Comparison of ENCODE assay signal across 13 mouse cellular contexts in the genomic region with DNA sequence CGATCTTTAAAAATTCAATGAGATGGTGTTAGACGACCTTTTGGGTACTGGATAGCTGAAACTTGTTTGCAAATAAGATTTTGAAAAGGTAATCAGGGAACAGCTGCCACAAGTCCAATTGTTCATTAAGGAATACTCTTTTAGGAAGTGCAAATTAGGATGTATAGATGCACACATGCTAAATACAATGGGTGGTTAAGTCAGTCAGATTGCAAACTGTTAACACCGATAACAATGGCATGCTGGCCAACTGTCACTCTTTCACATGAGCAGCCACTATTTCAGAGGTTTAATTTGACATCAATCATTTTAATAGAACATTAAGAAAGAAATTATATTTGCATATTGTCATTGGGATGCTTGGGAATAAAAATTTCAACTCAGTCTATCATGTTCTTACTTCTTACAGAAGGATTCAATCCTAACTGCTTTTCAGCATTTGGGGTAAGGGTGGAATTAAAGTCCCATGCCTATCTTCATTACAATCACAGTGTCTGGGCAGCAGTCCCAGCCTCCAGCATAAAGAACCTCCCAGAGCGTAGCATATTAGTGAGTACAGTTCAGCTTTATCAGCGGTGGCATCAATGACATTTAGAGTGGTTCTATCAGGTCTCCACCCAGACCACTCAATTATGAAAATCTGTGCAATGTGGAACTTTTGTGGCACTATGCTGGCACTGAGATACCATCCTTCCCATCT.
DNase-seq lines count a peak whose midpoint lies in the region; ATAC-seq and TF ChIP-seq lines count a peak whose summit lies in the region.
"Had no signal": no experiment of that assay in that cellular context is flagged by ENCODE, and none has a peak within 500 bp of the region (broad histone marks: within the 10 kb centered on the region; RNA-seq: fewer than 3 reads in every experiment).

No protein-coding gene starts in this region.

- peak; percentile 62; the same call in 1 of the 2 replicates for ATAC-seq in forebrain, embryonic 12.5 days (ENCODE audit: low FRiP score)
- peak; percentile 78; the same call in 1 of the 2 replicates for ATAC-seq in hindbrain, embryonic 14.5 days (ENCODE audit: low FRiP score)
- ATAC-seq: liver, embryonic 12.5 days; lung, postnatal 0 days; Patski had no signal

- H3K79me2 ChIP-seq in heart, adult 2 months (replicated peaks; ENCODE audit: control insufficient read depth, insufficient read depth, low read length), result no peaks in the 10 kb centered on the region

- H3K9me3 ChIP-seq in forebrain, embryonic 12.5 days, result no peaks in the 10 kb centered on the region
- H3K9me3 ChIP-seq in hindbrain, embryonic 14.5 days (ENCODE audit: control insufficient read depth, low read length), result no peaks in the 10 kb centered on the region
- H3K9me3 ChIP-seq: liver, embryonic 12.5 days had no signal

- TF ChIP-seq CTCF in heart, adult 2 months (IDR thresholded peaks at IDR 0.05), result no peak

- no peak overlapping the region for H3K4me3 ChIP-seq in forebrain, embryonic 12.5 days (replicated peaks)
- H3K4me3 ChIP-seq in hindbrain, embryonic 14.5 days (replicated peaks; ENCODE audit: low read length), result no peak overlapping the region
- H3K4me3 ChIP-seq in heart, adult 2 months, result no peak overlapping the region
- H3K4me3 ChIP-seq: liver, embryonic 12.5 days had no signal

- intact Hi-C loops in left cerebral cortex, postnatal 4 days (cut with DNase I), result no loop called here
- intact Hi-C loops in left cerebral cortex, postnatal 36 days (cut with DNase I), result loop anchor here (10.0 kb wide), 1 partner anchor 424 kb away; no protein-coding TSS in a partner anchor
- intact Hi-C loops in heart, adult 2 months (cut with DNase I), result no loop called here

- H3K27ac ChIP-seq in forebrain, embryonic 12.5 days, result no peak overlapping the region
- peak overlapping the region; percentile 69 for H3K27ac ChIP-seq in hindbrain, embryonic 14.5 days
- no peak overlapping the region for H3K27ac ChIP-seq in heart, adult 2 months
- H3K27ac ChIP-seq: liver, embryonic 12.5 days; stomach, postnatal 0 days had no signal

- no peaks in the 10 kb centered on the region for H3K27me3 ChIP-seq in forebrain, embryonic 12.5 days
- no peaks in the 10 kb centered on the region for H3K27me3 ChIP-seq in hindbrain, embryonic 14.5 days (ENCODE audit: control insufficient read depth, insufficient read depth, low read length)
- H3K27me3 ChIP-seq in heart, adult 2 months (ENCODE audit: control insufficient read depth, insufficient read depth, low read length), result no peaks in the 10 kb centered on the region
- H3K27me3 ChIP-seq: CH12.LX; liver, embryonic 12.5 days had no signal

- no peaks in the 10 kb centered on the region for H3K36me3 ChIP-seq in forebrain, embryonic 12.5 days (replicated peaks)
- H3K36me3 ChIP-seq in hindbrain, embryonic 14.5 days (replicated peaks; ENCODE audit: control insufficient read depth, insufficient read depth), result no peaks in the 10 kb centered on the region
- no peaks in the 10 kb centered on the region for H3K36me3 ChIP-seq in heart, adult 2 months (ENCODE audit: control insufficient read depth, insufficient read depth, low read length)
- H3K36me3 ChIP-seq: liver, embryonic 12.5 days had no signal

- no peak overlapping the region for H3K4me2 ChIP-seq in forebrain, embryonic 12.5 days
- 0 out of 2 replicates have a peak overlapping the region, but pooled peaks have one; percentile 1 for H3K4me2 ChIP-seq in hindbrain, embryonic 14.5 days (replicated peaks)
- H3K4me2 ChIP-seq: liver, embryonic 12.5 days had no signal

- peak; percentile 59 for DNase-seq in left cerebral cortex, postnatal 4 days
- no peak for DNase-seq in left cerebral cortex, postnatal 36 days (ENCODE audit: low spot score in 2 of 2)
- DNase-seq in hindbrain, embryonic 14.5 days (ENCODE audit: low spot score), result peak; percentile 40
- peak; percentile 72 for DNase-seq in retina, embryonic 14.5 days (ENCODE audit: low spot score)
- DNase-seq in adrenal gland, postnatal 10 days, result no peak
- no peak for DNase-seq in heart, adult 2 months
- DNase-seq: heart, adult 11 months had no signal

- WGBS in forebrain, embryonic 12.5 days, result 44% methylated on average over 5 of the region's 5 CpGs
- WGBS in hindbrain, embryonic 14.5 days, result 31% methylated on average over 5 of the region's 5 CpGs
- 66% methylated on average over 5 of the region's 5 CpGs for WGBS in heart, adult 2 months

- H3K4me1 ChIP-seq in forebrain, embryonic 12.5 days, result peaks cover 6% of the 10 kb centered on the region
- peaks cover 13% of the 10 kb centered on the region for H3K4me1 ChIP-seq in hindbrain, embryonic 14.5 days (replicated peaks; ENCODE audit: control insufficient read depth, insufficient read depth, low read length)
- H3K4me1 ChIP-seq in heart, adult 2 months (ENCODE audit: control insufficient read depth, insufficient read depth, low read length), result no peaks in the 10 kb centered on the region
- H3K4me1 ChIP-seq: liver, embryonic 12.5 days had no signal

- H3K9ac ChIP-seq in forebrain, embryonic 12.5 days, result no peak overlapping the region
- no peak overlapping the region for H3K9ac ChIP-seq in hindbrain, embryonic 14.5 days
- H3K9ac ChIP-seq in heart, adult 2 months (ENCODE audit: low read depth, low read length), result no peak overlapping the region
- H3K9ac ChIP-seq: liver, embryonic 12.5 days had no signal

- TF ChIP-seq EP300 in heart, adult 2 months (IDR thresholded peaks at IDR 0.05; ENCODE audit: insufficient read depth, low read depth, low read length), result no peak

- TF ChIP-seq POLR2A in heart, adult 2 months (IDR thresholded peaks at IDR 0.05; ENCODE audit: insufficient read depth, low read depth, low read length), result no peak

Comparison
In these comparisons a context has a peak if more than half of its experiments do, and no peak if none do; other contexts are left out.
1. DNase-seq: peak in left cerebral cortex, postnatal 4 days (single experiment), hindbrain, embryonic 14.5 days (single experiment) and retina, embryonic 14.5 days (single experiment); none in left cerebral cortex, postnatal 36 days (0 of 2), adrenal gland, postnatal 10 days (single experiment) and heart, adult 2 months (0 of 2).